Mouse (Mus musculus): ENCODE data around the gene Oca2.

Gene Oca2

GRCm38 (mm10) chr7:56381750-56382421 is 142.3 kb downstream of the Oca2 start:
- DNase-seq (ENCODE audit: low read depth, low spot score): no peak

GRCm38 (mm10) chr7:56382706-56383105 is 143.1 kb downstream of the Oca2 start:
- no peak for DNase-seq (ENCODE audit: low read depth, low spot score)

- DNase-seq (ENCODE audit: low read depth, low spot score): no peak
These were observed 148.7 kb downstream of the Oca2 start for GRCm38 (mm10) chr7:56388295-56388694.

- DNase-seq (ENCODE audit: low read depth, low spot score): no peak
These were observed 178.7 kb downstream of the Oca2 start for GRCm38 (mm10) chr7:56418182-56418836.

- no peak for DNase-seq (ENCODE audit: low read depth, low spot score)
These were observed 179.8 kb downstream of the Oca2 start for GRCm38 (mm10) chr7:56419253-56419844.

GRCm38 (mm10) chr7:56421946-56422345 is 182.4 kb downstream of the Oca2 start:
- DNase-seq (ENCODE audit: low read depth, low spot score): no peak

GRCm38 (mm10) chr7:56423548-56423947 is 184.0 kb downstream of the Oca2 start:
- DNase-seq (ENCODE audit: low read depth, low spot score): no peak

- no peak for DNase-seq (ENCODE audit: low read depth, low spot score)
These were observed 221.4 kb downstream of the Oca2 start for GRCm38 (mm10) chr7:56460814-56461520.

GRCm38 (mm10) chr7:56498242-56498641 is 258.7 kb downstream of the Oca2 start:
- DNase-seq (ENCODE audit: low read depth, low spot score): no peak

- DNase-seq (ENCODE audit: low read depth, low spot score): no peak
These were observed 259.8 kb downstream of the Oca2 start for GRCm38 (mm10) chr7:56499319-56499718.

GRCm38 (mm10) chr7:56499767-56500166 is 260.2 kb downstream of the Oca2 start:
- no peak for DNase-seq (ENCODE audit: low read depth, low spot score)

GRCm38 (mm10) chr7:56500438-56500837 is 260.9 kb downstream of the Oca2 start:
- no peak for DNase-seq (ENCODE audit: low read depth, low spot score)

GRCm38 (mm10) chr7:56518581-56518980 is 279.0 kb downstream of the Oca2 start:
- no peak for DNase-seq (ENCODE audit: low read depth, low spot score)

GRCm38 (mm10) chr7:56519741-56520140 is 280.2 kb downstream of the Oca2 start:
- no peak for DNase-seq (ENCODE audit: low read depth, low spot score)

GRCm38 (mm10) chr7:56534856-56535255 is 295.3 kb downstream of the Oca2 start:
- DNase-seq (ENCODE audit: low read depth, low spot score): no peak

- peak; percentile 1 for DNase-seq (ENCODE audit: low read depth, low spot score)
These were observed 309.7 kb downstream of the Oca2 start for GRCm38 (mm10) chr7:56549226-56549625.

GRCm38 (mm10) chr7:56551804-56552203 is 312.2 kb downstream of the Oca2 start:
- DNase-seq (ENCODE audit: low read depth, low spot score): no peak
